Mouse (Mus musculus) neural tube, embryonic 10.5 days (tissue): ENCODE data around the gene Cd7.

Source experiments
- DNase-seq: peaks from one replicate; pipeline ENCODE4 v3.0.0-alpha.2; 2017; ENCODE audit warnings: low spot score; ENCODE audit errors: extremely low spot score

Gene Cd7

DNA sequence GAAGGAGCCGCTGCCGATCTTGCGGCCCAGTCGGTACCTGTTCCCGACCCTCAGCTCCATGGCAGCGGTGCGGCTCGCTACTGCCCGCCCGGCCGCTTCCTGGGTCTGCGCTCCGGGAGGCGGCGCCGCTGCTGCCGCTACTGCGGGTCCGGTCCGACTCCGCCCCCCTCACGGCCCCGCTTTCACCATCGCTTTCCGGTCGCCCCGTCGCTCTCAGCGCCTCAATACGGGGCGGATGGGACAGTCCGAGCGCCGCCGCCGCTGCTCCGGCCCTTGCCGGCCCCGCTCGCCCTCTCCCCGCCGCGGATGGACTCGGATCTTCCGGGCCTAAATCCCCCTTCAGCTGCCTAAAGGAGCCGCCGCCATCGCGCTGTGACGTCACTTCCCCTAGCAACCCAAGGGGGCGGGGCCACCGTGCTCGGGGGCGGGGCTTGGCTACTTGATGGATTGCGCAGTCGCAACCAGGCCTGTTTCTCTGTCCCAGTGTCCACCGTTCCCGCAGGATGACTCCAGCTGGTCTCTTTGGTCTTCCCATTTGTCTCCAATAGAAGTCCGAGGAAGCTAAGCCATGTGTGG is 48.2 kb downstream of the Cd7 start, which contains the start of gene Csnk1d:
TSS of gene Csnk1d (minus strand) at position 380 of the 576 bp plus-strand sequence.
- peak; percentile 100 for DNase-seq

DNA sequence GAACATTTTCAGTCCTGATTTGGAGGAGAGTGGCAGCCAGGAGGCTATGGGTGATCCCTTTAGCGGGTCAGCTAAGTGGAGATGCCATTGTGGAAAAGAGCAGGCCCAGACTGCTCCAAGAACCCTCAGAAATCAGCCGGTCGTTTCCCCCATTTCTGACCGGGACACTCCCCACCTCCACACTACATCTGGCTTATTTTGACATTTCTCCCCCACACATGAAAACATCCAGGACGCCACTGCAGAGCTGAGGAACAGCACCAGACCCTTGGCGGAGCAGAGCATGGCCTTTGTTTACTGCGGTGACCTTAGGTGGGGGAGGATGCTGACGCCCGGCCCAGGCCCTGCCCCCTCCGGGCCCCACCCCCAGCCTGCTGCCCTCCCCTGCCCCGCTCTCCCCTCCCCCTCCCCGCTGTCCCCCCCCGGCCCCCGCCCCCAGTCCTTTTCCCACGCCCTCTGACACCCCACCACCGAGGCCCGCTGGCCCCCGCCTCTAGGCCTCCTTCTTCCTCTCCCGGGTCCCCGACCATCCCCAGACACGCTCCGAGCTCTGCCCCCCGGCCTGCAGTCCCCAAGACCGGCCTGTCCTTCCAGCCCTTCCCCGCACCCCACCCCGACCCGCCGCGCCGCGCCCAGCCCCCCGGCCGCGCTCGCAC is 49.0 kb downstream of the Cd7 start:
- peak; percentile 58 for DNase-seq

DNA sequence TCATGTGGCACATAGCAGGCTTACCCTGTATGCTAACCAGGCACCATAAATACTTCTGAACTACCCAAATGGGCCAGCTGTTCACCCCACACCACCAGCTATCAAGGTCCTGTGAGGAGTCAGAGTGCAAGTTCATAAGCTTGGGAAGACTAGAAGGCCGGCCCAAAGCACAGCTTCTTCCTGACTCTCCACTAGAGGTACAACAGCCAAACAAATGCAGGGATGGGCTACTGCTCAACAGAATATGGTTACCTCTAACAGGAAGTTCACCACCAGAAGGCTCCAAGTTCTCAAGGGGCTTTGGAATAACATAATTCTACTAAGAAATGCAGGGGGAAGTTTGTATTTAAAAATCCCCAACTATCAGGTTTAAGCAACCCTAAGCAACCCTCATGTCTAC is 49.7 kb downstream of the Cd7 start:
- DNase-seq = no peak

DNA sequence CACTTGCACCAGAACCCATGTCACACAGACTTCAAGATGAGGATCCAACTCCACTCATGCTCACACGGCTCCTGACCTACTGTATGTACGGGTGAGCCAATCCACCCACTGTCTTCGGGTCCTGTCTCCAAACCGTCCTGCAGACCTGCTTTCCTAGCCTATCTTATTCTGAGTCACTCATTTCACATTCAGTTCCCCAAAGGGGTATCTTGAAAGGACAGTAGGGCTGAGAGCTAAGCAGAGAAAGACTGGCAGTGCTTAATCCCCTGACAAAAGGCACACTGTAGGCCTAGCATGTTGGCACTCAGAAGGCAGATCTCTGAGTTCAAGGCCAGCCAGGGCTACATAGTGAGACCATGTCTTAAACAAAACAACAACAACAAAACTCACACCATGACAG is 50.8 kb downstream of the Cd7 start:
- no peak for DNase-seq

DNA sequence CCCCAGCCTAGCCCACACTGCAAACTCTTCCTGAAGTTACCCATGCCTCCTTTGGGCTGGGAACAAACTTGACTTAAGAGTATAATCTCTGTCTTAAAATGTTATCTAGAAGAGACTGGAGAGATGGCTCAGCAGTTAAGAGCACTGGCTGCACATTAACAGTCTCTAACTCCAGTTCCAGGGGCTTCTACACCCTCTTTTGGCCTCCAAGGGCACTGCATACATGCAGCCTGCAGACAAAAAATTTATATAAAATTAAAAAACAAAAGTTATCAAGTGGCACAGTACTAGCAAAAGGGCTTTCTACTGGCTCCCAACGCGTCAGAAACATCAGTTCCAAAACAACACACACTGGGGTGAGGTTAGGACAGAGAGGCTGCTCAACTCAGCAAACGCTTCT is 51.6 kb downstream of the Cd7 start:
- DNase-seq = no peak
